Mouse (Mus musculus) C2C12 (cell line): Measurements from ENCODE around the gene Cacna2d1. TPM values are rescaled to one million over a fixed set of nuclear protein-coding genes. Genes with fewer than 3 reads are reported as not detected.
A peak's percentile ranks its signal among the peaks of the same experiment; 100 is the strongest.

Source experiments
- H3K27me3 ChIP-seq: one replicate; pipeline ENCODE4 v1.6.1; 2011; ENCODE audit not compliant: control insufficient read depth, insufficient read depth, insufficient read length
- H3K36me3 ChIP-seq: one replicate; pipeline ENCODE4 v1.6.1; 2011; ENCODE audit not compliant: control insufficient read depth, insufficient read depth
- H3K4me3 ChIP-seq: one replicate; pipeline ENCODE4 v1.5.1; 2011; ENCODE audit warnings: mild to moderate bottlenecking, control low read depth; ENCODE audit not compliant: poor library complexity, insufficient read depth, severe bottlenecking
- H3K79me2 ChIP-seq: one replicate; pipeline ENCODE4 v1.6.1; 2011; ENCODE audit not compliant: control insufficient read depth, insufficient read depth
- H3K79me3 ChIP-seq: one replicate; pipeline ENCODE4 v1.6.1; 2011; ENCODE audit warnings: low read depth, control low read depth
- H3ac ChIP-seq: one replicate; pipeline ENCODE3; 2011; ENCODE audit warnings: low read depth; ENCODE audit not compliant: control insufficient read depth, insufficient read length
- CEBPB ChIP-seq: IDR thresholded peaks from one replicate; pipeline ENCODE4 v1.6.1; 2011; ENCODE audit warnings: low read depth, mild to moderate bottlenecking, control low read depth, moderate library complexity
- CTCF ChIP-seq: IDR thresholded peaks from one replicate; pipeline ENCODE4 v1.5.1; 2011; ENCODE audit not compliant: control insufficient read depth, insufficient read depth, insufficient read length
- FOSL1 ChIP-seq: IDR thresholded peaks from one replicate; pipeline ENCODE4 v1.8.0; 2011; ENCODE audit warnings: mild to moderate bottlenecking, low read length; ENCODE audit not compliant: poor library complexity, insufficient read depth, severe bottlenecking
- MAX ChIP-seq: IDR thresholded peaks from one replicate; pipeline ENCODE4 v1.6.1; 2011; ENCODE audit warnings: mild to moderate bottlenecking, control low read depth
- MYOD1 ChIP-seq: IDR thresholded peaks from one replicate; pipeline ENCODE4 v1.6.1; 2011; ENCODE audit warnings: low read depth; ENCODE audit not compliant: control insufficient read depth, insufficient read length
- MYOG ChIP-seq: IDR thresholded peaks from one replicate; pipeline ENCODE4 v1.6.1; 2011; ENCODE audit not compliant: control insufficient read depth, insufficient read length; ENCODE audit errors: extremely low read depth
- USF1 ChIP-seq: IDR thresholded peaks from one replicate; pipeline ENCODE4 v1.6.1; 2011; ENCODE audit warnings: low read depth, mild to moderate bottlenecking, control low read depth, moderate library complexity
- polyA plus RNA-seq: library from polyadenylated mRNA; unstranded; fragments of >200 nt; fragmentation: generic; extraction: Trizol; gene quantifications from one replicate; pipeline ENCODE4 v1.2.1, GENCODE M21; 2012; ENCODE audit warnings: missing spikeins

Gene Cacna2d1
- polyA plus RNA-seq, 1 experiment, result 20.4 TPM

- TF ChIP-seq USF1, result no peak
- TF ChIP-seq MAX, result no peak
- TF ChIP-seq CTCF, result no peak
- no peak for TF ChIP-seq MYOG
- Histone ChIP-seq H3ac (no peak overlapping the region), H3K79me2 (peaks cover 29% of the 10 kb centered on the region), H3K36me3 (peaks cover 3% of the 10 kb centered on the region), H3K79me3 (no peaks in the 10 kb centered on the region), H3K4me3 (no peak overlapping the region), H3K27me3 (no peaks in the 10 kb centered on the region)
Observed at GRCm38 (mm10) chr5:15972351-15972750, 37.9 kb downstream of the Cacna2d1 start.

GRCm38 (mm10) chr5:15974652-15975051 is 40.2 kb downstream of the Cacna2d1 start:
- peaks cover 3% of the 10 kb centered on the region for H3K36me3 ChIP-seq
- TF ChIP-seq USF1 (no peak), MAX (no peak), CEBPB (no peak), CTCF (no peak), MYOD1 (no peak), FOSL1 (no peak), MYOG (no peak)
- no peak overlapping the region for H3K4me3 ChIP-seq
- H3K27me3 ChIP-seq, result no peaks in the 10 kb centered on the region
- H3ac ChIP-seq, result no peak overlapping the region
- no peaks in the 10 kb centered on the region for H3K79me3 ChIP-seq
- peaks cover 24% of the 10 kb centered on the region for H3K79me2 ChIP-seq

GRCm38 (mm10) chr5:15979225-15979624 is 44.7 kb downstream of the Cacna2d1 start:
- TF ChIP-seq MAX, result no peak
- TF ChIP-seq MYOD1, result no peak
- no peak for TF ChIP-seq CEBPB
- no peak for TF ChIP-seq CTCF
- no peak for TF ChIP-seq MYOG
- no peak for TF ChIP-seq USF1
- TF ChIP-seq FOSL1, result no peak
- peaks cover 3% of the 10 kb centered on the region for H3K36me3 ChIP-seq
- H3ac ChIP-seq, result no peak overlapping the region
- H3K4me3 ChIP-seq, result no peak overlapping the region
- peaks cover 13% of the 10 kb centered on the region for H3K79me2 ChIP-seq
- H3K27me3 ChIP-seq, result no peaks in the 10 kb centered on the region
- peaks cover 2% of the 10 kb centered on the region for H3K79me3 ChIP-seq

GRCm38 (mm10) chr5:15982573-15982972 is 48.1 kb downstream of the Cacna2d1 start:
- H3K79me3 ChIP-seq, result peaks cover 2% of the 10 kb centered on the region
- TF ChIP-seq MYOD1, result no peak
- no peak for TF ChIP-seq MYOG
- no peak for TF ChIP-seq USF1
- TF ChIP-seq CEBPB, result no peak
- TF ChIP-seq FOSL1, result no peak
- TF ChIP-seq MAX, result no peak
- TF ChIP-seq CTCF, result no peak
- H3K27me3 ChIP-seq, result no peaks in the 10 kb centered on the region
- no peak overlapping the region for H3ac ChIP-seq
- no peaks in the 10 kb centered on the region for H3K36me3 ChIP-seq
- no peak overlapping the region for H3K4me3 ChIP-seq
- peaks cover 26% of the 10 kb centered on the region for H3K79me2 ChIP-seq

- no peaks in the 10 kb centered on the region for H3K36me3 ChIP-seq
- TF ChIP-seq MAX, result no peak
- TF ChIP-seq MYOD1, result no peak
- no peak for TF ChIP-seq FOSL1
- no peak for TF ChIP-seq CEBPB
- H3K79me3 ChIP-seq, result peaks cover 2% of the 10 kb centered on the region
- H3K4me3 ChIP-seq, result no peak overlapping the region
- H3K79me2 ChIP-seq, result peaks cover 23% of the 10 kb centered on the region
- no peaks in the 10 kb centered on the region for H3K27me3 ChIP-seq
- H3ac ChIP-seq, result no peak overlapping the region
Observed at GRCm38 (mm10) chr5:15983354-15983753, 48.9 kb downstream of the Cacna2d1 start.

GRCm38 (mm10) chr5:15985228-15985858 is 50.9 kb downstream of the Cacna2d1 start:
- H3ac ChIP-seq, result no peak overlapping the region
- H3K79me2 ChIP-seq, result peaks cover 29% of the 10 kb centered on the region
- no peaks in the 10 kb centered on the region for H3K27me3 ChIP-seq
- no peak for TF ChIP-seq USF1
- no peak for TF ChIP-seq MYOG
- TF ChIP-seq FOSL1, result peak; percentile 8
- TF ChIP-seq CTCF, result no peak
- TF ChIP-seq MYOD1, result peak; percentile 13
- no peak for TF ChIP-seq MAX
- no peak for TF ChIP-seq CEBPB
- H3K79me3 ChIP-seq, result peaks cover 2% of the 10 kb centered on the region
- H3K36me3 ChIP-seq, result no peaks in the 10 kb centered on the region
- H3K4me3 ChIP-seq, result no peak overlapping the region
